Mouse (Mus musculus) erythroblast, adult 5-6 weeks (primary cell): ENCODE measurements around the gene Rbp4. TPM values are rescaled to one million over a fixed set of nuclear protein-coding genes. Genes with fewer than 3 reads are reported as not detected.

Experiments used
- ATAC-seq: replicated peaks from 2 replicates; pipeline ENCODE4 v1.8.0; 2016; ENCODE audit warnings: moderate number of reproducible peaks, mild to moderate bottlenecking, moderate TSS enrichment, inconsistent platforms; ENCODE audit not compliant: poor library complexity, low FRiP score, severe bottlenecking
- total RNA-seq, 2 experiments: library from RNA; stranded (forward) in 1 of 2; stranded (reverse) in 1 of 2; fragments of 150-400 nt in 1 of 2; fragments of 200-764, 138-1000 nt in 1 of 2; gene quantifications; 2 replicates each; pipeline versions ENCODE4 v1.2.3 to v1.2.4; 2015 to 2017; ENCODE audit warnings: low replicate concordance in 2 of 2

The Rbp4 gene
- total RNA-seq (2015; ENCODE audit: low replicate concordance) = not detected in 2 replicates
- total RNA-seq (2017; ENCODE audit: low replicate concordance) = not detected in 2 replicates

DNA sequence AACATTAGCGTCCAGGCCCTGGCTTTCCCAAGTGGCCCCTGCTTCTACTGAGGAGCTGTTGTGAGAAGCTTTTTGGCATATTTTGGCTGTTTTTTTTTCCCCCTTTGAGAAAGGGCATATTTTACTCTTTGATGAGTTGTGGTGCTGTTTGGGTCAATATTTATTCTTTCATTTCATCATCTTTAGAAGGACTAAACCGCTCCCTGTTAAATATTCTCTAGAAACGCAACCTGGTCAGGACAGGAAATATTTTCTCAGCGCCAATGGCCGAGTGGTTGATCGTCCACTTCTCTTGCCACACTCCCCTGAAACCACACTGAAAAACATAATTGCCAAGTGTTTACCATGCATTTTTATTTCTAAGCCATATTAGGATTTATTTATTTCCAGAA is at the start of gene Rbp4:
Rbp4 (minus strand) TSS at position 63 of the 392 bp plus-strand sequence.
- no peak for ATAC-seq

DNA sequence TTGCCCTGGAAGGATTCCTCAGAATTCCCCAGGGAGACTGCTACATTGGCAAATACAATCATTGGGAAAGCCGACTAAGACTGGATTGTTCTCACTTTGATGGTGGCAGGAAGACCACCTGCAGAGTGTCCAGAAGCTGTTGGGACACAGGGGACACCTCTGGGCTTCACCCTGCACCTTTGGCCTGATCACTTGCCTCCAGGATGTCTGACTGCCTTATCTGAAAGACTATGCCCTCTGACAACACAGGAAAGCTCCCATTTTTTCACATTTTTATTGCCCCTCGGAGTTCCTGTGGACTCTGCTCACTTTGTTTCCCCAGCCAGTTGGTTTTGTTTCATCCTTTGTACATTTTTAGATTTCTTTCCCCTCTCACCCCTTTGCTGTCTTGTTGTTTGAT is 39.6 kb upstream of the Rbp4 start:
- no peak for ATAC-seq

DNA sequence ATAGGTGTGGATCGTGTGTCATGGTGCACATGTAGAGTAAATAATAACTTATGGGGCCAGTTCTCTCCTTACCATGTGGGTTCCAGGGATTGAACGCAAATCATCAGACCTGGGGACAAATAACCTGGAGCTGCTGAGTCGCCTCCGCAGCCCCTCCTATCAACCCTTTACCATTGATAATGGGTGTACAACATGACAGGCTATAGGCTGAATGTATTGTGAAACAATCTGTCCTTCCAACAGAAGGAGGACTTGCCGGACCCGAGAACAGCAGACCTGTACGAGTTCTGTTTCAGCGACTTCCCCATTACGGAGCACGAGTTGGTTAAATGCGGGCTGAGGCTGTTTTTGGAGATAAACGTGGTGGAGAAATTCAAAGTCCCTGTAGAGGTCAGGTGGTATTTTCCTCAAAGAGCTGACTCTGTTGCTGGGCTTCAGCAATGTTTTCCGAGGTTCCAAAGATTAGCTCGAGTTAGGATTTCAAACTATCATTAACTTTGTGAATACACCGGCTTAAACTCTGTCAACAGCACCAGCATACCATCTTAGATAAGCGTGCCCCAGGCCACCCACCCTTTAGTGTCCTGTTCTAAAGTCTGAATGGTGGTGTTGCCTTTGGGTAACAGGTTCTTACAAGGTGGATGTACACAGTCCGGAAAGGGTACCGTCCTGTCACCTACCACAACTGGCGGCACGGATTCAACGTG is 36.7 kb upstream of the Rbp4 start:
- no peak for ATAC-seq

GRCm38 (mm10) chr19:38156243-38156642 is 31.2 kb upstream of the Rbp4 start:
- ATAC-seq = no peak

DNA sequence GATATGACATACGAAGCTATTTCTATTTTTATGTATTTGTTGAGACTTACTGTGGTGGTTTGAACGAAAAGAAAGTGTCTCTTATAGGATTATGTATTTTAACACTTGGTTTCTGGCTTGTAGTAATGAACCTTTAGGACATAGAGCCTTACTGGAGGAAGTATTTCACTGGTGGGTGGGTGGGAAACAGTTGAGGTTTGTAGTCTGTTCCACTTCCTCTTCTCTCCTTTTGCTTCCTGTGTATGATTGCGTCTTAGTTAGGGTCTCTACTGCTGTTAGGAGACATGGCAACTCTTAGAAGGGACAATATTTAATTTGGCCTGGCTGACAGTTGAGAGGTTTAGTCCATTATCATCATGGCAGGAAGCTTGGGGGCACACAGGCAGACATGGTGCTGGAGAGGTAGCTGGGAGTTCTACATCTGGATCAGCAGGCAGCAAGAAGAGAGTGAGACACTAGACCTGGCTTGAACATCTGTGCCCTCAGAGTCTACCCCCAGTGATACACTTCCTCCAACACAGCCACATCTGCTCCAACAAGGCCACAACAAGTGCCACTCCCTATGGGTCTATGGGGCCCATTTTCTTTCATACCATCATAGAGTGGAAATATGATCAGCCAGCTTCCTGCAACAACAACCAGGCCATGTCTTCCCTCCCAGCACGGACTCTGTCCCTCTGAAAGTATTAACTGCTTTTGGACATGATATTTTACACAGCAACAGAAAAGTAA is 18.6 kb upstream of the Rbp4 start:
- no peak for ATAC-seq

GRCm38 (mm10) chr19:38134806-38135205 is 9.7 kb upstream of the Rbp4 start:
- ATAC-seq = no peak

DNA sequence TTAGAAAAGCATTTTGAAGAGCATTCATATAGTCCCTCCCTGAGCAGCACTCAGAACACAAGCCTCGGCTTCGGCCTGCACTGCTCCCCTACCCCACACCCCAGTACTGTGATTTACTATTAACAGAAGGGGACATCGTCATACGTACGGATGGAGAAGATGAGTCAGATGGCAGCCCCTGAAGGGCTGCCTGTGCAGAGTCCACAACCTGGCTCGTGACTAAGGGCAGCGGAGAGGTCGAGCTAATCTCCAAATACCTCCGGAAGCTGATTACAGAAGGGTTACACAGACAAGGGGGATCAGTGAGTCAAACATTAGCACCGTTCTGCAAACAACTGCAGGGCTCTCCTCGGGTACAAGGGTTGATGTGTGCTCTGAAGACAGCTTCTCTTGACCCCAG is 8.9 kb upstream of the Rbp4 start:
- no peak for ATAC-seq

- no peak for ATAC-seq
Measured at GRCm38 (mm10) chr19:38132481-38132880, 7.4 kb upstream of the Rbp4 start, which contains the start of gene Pde6c. Gene Pde6c (plus strand): TSS chr19:38132781.

GRCm38 (mm10) chr19:38126656-38127055 is 1.6 kb upstream of the Rbp4 start:
- no peak for ATAC-seq

DNA sequence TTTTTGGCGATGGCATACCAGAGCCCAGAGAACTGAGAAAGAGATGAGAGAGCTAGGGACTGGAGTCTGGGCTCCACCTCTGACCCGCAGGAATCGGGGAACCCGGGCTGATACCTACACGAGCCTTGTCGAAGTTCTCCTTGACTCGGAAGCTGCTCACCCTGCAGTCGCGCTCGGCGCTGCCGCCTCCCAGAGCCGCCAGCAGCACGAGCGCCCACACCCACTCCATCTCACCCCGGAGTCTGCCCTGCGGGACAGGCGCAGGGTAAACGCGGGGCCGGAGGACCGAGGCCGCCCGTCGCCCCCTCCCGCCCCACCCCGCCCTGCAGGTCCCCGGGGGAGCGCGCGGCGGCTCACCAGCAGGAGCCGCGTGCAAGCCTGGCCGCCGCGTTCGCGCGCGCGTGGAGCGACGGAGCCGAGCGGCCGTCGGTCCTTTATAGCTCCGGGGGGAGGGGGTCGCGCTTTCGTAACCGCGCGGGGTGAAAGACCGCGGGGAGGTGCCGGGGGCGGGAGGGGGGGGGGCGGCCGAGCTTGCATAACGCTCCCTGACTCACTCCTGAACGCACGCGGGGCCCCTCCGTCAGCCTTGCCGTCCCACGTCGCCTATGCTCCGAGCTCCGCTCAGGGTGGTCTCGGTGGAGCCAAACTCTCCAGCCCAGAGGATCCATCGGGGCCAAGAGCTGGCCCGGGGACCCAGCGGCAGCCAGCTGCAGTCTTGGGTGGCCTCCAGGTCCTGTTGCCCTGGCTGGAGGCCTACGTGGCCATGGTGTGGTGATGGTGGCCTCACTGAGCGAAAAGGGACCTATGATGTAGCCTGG is 471 bp downstream of the Rbp4 start:
- ATAC-seq = no peak

DNA sequence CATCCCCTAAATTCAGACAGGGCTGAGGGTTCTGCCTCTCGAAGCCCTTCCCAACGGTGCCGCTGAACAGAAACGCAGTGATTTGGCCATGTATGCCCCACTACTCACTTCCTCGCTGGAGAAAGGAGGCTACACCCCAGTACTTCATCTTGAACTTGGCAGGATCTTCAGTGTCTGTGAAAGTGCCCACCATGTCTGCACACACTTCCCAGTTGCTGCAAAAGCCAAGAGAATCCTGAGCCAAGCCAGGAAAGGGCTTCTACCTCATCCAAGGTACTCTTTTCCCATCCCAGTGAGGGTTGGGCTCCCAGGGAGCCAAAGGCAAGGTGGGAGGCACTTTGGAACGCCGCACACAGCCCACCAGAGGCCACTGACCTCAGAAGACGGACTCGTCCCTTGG is 1.2 kb downstream of the Rbp4 start:
- no peak for ATAC-seq

DNA sequence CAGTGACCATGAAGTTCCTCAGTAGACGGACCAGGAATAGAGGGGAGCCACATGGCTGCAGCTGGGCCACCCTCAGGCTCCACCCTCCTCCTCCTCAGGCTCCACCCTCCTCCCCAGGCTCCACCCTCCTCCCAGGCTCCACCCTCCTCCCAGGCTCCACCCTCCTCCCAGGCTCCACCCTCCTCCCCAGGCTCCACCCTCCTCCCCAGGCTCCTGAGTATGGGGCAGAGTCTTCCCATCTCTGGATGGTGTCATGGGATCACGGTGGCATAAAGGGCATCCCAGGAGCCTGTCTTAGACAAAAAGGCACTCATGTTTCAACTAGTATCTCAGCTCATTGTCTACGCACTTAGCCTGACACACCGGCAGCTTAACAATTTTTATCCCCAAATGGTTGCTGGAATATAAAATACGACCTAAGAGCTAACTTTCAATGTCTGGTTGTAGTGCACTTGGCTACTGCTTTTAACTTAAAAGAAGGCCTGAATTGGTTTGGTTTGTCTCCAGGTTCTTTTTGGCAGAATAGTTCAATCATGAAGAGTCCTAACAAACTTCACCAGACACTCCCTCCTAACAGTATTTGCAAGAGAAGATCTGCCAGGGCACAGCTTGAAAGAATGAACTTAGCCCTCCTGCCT is 4.8 kb downstream of the Rbp4 start:
- ATAC-seq = no peak

GRCm38 (mm10) chr19:38114834-38115491 is 10.1 kb downstream of the Rbp4 start:
- ATAC-seq = no peak

GRCm38 (mm10) chr19:38112575-38112974 is 12.5 kb downstream of the Rbp4 start:
- ATAC-seq = no peak

- ATAC-seq = no peak
Measured at GRCm38 (mm10) chr19:38111056-38111455, 14.0 kb downstream of the Rbp4 start.

- ATAC-seq = no peak
Measured at GRCm38 (mm10) chr19:38109506-38110242, 15.4 kb downstream of the Rbp4 start.

- no peak for ATAC-seq
Measured at GRCm38 (mm10) chr19:38107871-38108270, 17.2 kb downstream of the Rbp4 start.

DNA sequence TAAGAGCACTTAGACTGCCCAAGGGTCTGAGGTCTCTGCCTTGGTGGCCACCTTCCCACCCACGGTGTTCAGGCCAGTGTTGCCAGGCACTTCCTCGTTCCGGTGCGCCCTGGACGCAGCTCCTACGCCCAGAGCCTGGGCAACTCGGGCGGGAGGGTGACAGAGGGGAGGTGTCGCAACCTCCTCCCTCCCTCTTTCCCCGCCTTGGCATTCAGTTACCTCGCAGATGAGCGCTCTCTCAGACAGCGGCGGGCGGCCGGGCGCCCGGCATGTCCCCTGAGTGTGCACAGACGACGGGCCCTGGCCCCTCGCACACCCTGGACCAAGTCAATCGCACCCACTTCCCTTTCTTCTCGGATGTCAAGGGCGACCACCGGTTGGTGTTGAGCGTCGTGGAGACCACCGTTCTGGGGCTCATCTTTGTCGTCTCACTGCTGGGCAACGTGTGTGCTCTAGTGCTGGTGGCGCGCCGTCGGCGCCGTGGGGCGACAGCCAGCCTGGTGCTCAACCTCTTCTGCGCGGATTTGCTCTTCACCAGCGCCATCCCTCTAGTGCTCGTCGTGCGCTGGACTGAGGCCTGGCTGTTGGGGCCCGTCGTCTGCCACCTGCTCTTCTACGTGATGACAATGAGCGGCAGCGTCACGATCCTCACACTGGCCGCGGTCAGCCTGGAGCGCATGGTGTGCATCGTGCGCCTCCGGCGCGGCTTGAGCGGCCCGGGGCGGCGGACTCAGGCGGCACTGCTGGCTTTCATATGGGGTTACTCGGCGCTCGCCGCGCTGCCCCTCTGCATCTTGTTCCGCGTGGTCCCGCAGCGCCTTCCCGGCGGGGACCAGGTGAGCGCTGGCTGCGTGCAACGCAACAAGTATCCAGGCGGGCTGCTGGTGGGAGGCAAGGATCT is 28.0 kb downstream of the Rbp4 start, which contains the start of gene Ffar4:
Ffar4 (plus strand) TSS at position 214 of the 901 bp plus-strand sequence.
- ATAC-seq = no peak
